11 mouse cellular contexts compared by ENCODE assay signal in the genomic region with DNA sequence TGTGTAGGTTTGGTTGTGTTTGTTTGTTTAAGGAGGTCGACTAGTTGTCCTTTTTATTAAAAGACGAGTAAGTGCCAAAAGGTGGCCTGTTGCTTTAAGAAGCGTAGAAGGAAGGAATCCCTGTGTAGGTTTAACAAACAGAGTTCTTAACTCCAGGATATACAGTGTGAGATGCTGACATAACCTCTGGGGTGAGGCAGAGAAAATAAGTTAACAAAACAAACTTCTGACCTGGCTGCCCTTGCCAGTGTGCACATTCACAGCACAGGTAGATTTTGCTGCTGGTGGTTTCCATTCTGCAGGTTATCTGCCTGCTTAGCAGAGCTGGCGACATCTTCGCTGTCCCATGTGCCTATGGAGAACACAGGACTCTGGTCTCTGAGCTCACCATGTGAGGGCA.
"Had no signal": no experiment of that assay in that cellular context is flagged by ENCODE, and none has a peak within 500 bp of the region (broad histone marks: within the 10 kb centered on the region; RNA-seq: fewer than 3 reads in every experiment).

No protein-coding gene starts in this region.

- H3K4me3 ChIP-seq: left cerebral cortex, adult 2 months; midbrain, embryonic 12.5 days; midbrain, embryonic 15.5 days; myocyte; neural tube, embryonic 13.5 days had no signal

- DNase-seq: layer of hippocampus, postnatal 36 days; right cerebral cortex, postnatal 25 days had no signal

- H3K4me1 ChIP-seq: midbrain, embryonic 12.5 days; midbrain, embryonic 15.5 days; neural tube, embryonic 13.5 days had no signal

- H3K27ac ChIP-seq: kidney, postnatal 0 days; left cerebral cortex, adult 2 months; liver, embryonic 14.5 days; macrophage; midbrain, embryonic 12.5 days; midbrain, embryonic 15.5 days; neural tube, embryonic 13.5 days had no signal

- H3K9me3 ChIP-seq: midbrain, embryonic 12.5 days; midbrain, embryonic 15.5 days; neural tube, embryonic 13.5 days had no signal

- H3K4me2 ChIP-seq: lung, embryonic 14.5 days; midbrain, embryonic 12.5 days; midbrain, embryonic 15.5 days; neural tube, embryonic 13.5 days had no signal

- H3K27me3 ChIP-seq: midbrain, embryonic 12.5 days; midbrain, embryonic 15.5 days; neural tube, embryonic 13.5 days had no signal

- H3K9ac ChIP-seq: liver, embryonic 14.5 days; lung, embryonic 14.5 days; midbrain, embryonic 12.5 days; midbrain, embryonic 15.5 days; neural tube, embryonic 13.5 days had no signal
